Mouse (Mus musculus) CH12.LX (cell line): ENCODE measurements at regions not wholly inside any gene's neighbourhood (a gene's known extent, or its start where the extent isn't known, plus 50 kb on each side); places are given as distances from the start of the nearest gene placed in this dataset.

Experiments
- DNase-seq: peaks from one replicate; pipeline ENCODE4 v3.0.0-alpha.2; 2013; ENCODE audit errors: extremely low read depth
- H3K27ac ChIP-seq: 2 replicates; pipeline ENCODE4 v1.5.1; 2012; ENCODE audit warnings: low read depth, mild to moderate bottlenecking, control low read depth, moderate library complexity; ENCODE audit not compliant: insufficient read depth
- H3K27me3 ChIP-seq: replicated peaks from 2 replicates; pipeline ENCODE3; 2012; ENCODE audit warnings: inconsistent platforms
- H3K36me3 ChIP-seq, 2 experiments: replicated peaks in 1 of 2; 2 replicates each; pipeline versions ENCODE3 to v1.6.1; 2012; ENCODE audit warnings: inconsistent platforms in 1 of 2, low read length in 1 of 2, mild to moderate bottlenecking in 1 of 2, mixed read lengths in 1 of 2, moderate library complexity in 1 of 2; ENCODE audit not compliant: control insufficient read depth in 1 of 2, insufficient read depth in 1 of 2
- H3K4me1 ChIP-seq, 2 experiments: 2 replicates each; pipeline ENCODE4 v1.6.1; 2012; ENCODE audit warnings: inconsistent platforms in 1 of 2, moderate library complexity in 1 of 2; ENCODE audit not compliant: insufficient read depth in 2 of 2, control insufficient read depth in 1 of 2
- H3K4me2 ChIP-seq: 2 replicates; pipeline ENCODE4 v1.6.1; 2012; ENCODE audit warnings: low read depth, mild to moderate bottlenecking, control low read depth; ENCODE audit not compliant: poor library complexity, insufficient read depth, severe bottlenecking
- H3K4me3 ChIP-seq, 3 experiments: fragments of 150-350 bp in 1 of 3; sonication (generic) in 1 of 3; replicated peaks in 1 of 3; 2 replicates each; pipeline versions ENCODE3 to v1.5.1; 2011 to 2012; ENCODE audit warnings: low read depth in 2 of 3, low read length in 2 of 3, mild to moderate bottlenecking in 2 of 3, moderate library complexity in 2 of 3, control low read depth in 1 of 3, improper control_type of control experiment in 1 of 3, inconsistent platforms in 1 of 3, mixed read lengths in 1 of 3; ENCODE audit not compliant: poor library complexity in 1 of 3
- H3K79me2 ChIP-seq: replicated peaks from 2 replicates; pipeline ENCODE4 v1.6.1; 2012; ENCODE audit warnings: mild to moderate bottlenecking, moderate library complexity; ENCODE audit not compliant: control insufficient read depth, poor library complexity, insufficient read depth, severe bottlenecking; ENCODE audit errors: extremely low read depth
- H3K9ac ChIP-seq: 2 replicates; pipeline ENCODE4 v1.6.1; 2012; ENCODE audit warnings: low read depth, mild to moderate bottlenecking, control low read depth, moderate library complexity; ENCODE audit not compliant: insufficient read depth
- H3K9me3 ChIP-seq: replicated peaks from 2 replicates; pipeline ENCODE3; 2012; ENCODE audit warnings: low read length, inconsistent platforms, mixed read lengths
- CHD2 ChIP-seq: IDR thresholded peaks from 2 replicates; pipeline ENCODE4 v1.6.1; 2011; ENCODE audit warnings: low read length, improper control_type of control experiment
- ETS1 ChIP-seq: conservative IDR thresholded peaks from 2 replicates; pipeline ENCODE4 v1.6.1; 2012; ENCODE audit warnings: low read depth, mild to moderate bottlenecking, inconsistent platforms, low read length, improper control_type of control experiment, moderate library complexity
- GABPA ChIP-seq: IDR thresholded peaks from 2 replicates; pipeline ENCODE4 v1.6.1; 2012; ENCODE audit warnings: low read depth, low read length, improper control_type of control experiment, inconsistent platforms; ENCODE audit not compliant: insufficient replicate concordance
- HCFC1 ChIP-seq: IDR thresholded peaks from 2 replicates; pipeline ENCODE4 v1.6.1; 2012; ENCODE audit warnings: low read depth, mild to moderate bottlenecking, inconsistent platforms, low read length, improper control_type of control experiment
- IRF4 ChIP-seq: IDR thresholded peaks from 2 replicates; pipeline ENCODE4 v1.6.1; 2014; ENCODE audit warnings: low read depth, mild to moderate bottlenecking, inconsistent platforms, low read length, improper control_type of control experiment
- JUN ChIP-seq: IDR thresholded peaks from 2 replicates; pipeline ENCODE4 v1.6.1; 2011; ENCODE audit warnings: low read depth, mild to moderate bottlenecking, low read length, improper control_type of control experiment, moderate library complexity; ENCODE audit not compliant: insufficient read depth
- JUND ChIP-seq: conservative IDR thresholded peaks from 2 replicates; pipeline ENCODE4 v1.6.1; 2011; ENCODE audit warnings: low read depth, low read length, improper control_type of control experiment
- MAFK ChIP-seq: IDR thresholded peaks from 2 replicates; pipeline ENCODE4 v1.6.1; 2011; ENCODE audit warnings: low read length, improper control_type of control experiment; ENCODE audit not compliant: insufficient replicate concordance
- MAX ChIP-seq: IDR thresholded peaks from 2 replicates; pipeline ENCODE4 v1.6.1; 2011; ENCODE audit warnings: low read length, improper control_type of control experiment
- MAZ ChIP-seq: IDR thresholded peaks from 2 replicates; pipeline ENCODE4 v1.6.1; 2012; ENCODE audit warnings: low read depth, mild to moderate bottlenecking, inconsistent platforms, low read length, improper control_type of control experiment, moderate library complexity
- MEF2A ChIP-seq: IDR thresholded peaks from 2 replicates; pipeline ENCODE4 v1.6.1; 2014; ENCODE audit warnings: low read depth, mild to moderate bottlenecking, inconsistent platforms, low read length, improper control_type of control experiment, borderline replicate concordance
- MXI1 ChIP-seq: IDR thresholded peaks from 2 replicates; pipeline ENCODE4 v1.6.1; 2011; ENCODE audit warnings: mild to moderate bottlenecking, low read depth, low read length, improper control_type of control experiment
- MYC ChIP-seq: IDR thresholded peaks from 2 replicates; pipeline ENCODE4 v1.6.1; 2011; ENCODE audit warnings: low read depth, mild to moderate bottlenecking, improper control_type of control experiment, low read length
- NELFE ChIP-seq: IDR thresholded peaks from 2 replicates; pipeline ENCODE4 v1.6.1; 2011; ENCODE audit warnings: low read depth, low read length, improper control_type of control experiment
- PAX5 ChIP-seq: IDR thresholded peaks from 2 replicates; pipeline ENCODE4 v1.6.1; 2012; ENCODE audit warnings: low read length, inconsistent platforms, mixed read lengths
- POLR2A ChIP-seq: IDR thresholded peaks from 2 replicates; pipeline ENCODE4 v1.6.1; 2011; ENCODE audit warnings: low read depth, mild to moderate bottlenecking, improper control_type of control experiment, low read length
- RAD21 ChIP-seq: IDR thresholded peaks from 2 replicates; pipeline ENCODE4 v1.6.1; 2011; ENCODE audit warnings: low read depth, mild to moderate bottlenecking, low read length, improper control_type of control experiment, moderate library complexity
- RCOR1 ChIP-seq: conservative IDR thresholded peaks from 2 replicates; pipeline ENCODE4 v1.6.1; 2012; ENCODE audit warnings: low read depth, mild to moderate bottlenecking, inconsistent platforms, low read length, improper control_type of control experiment
- SIN3A ChIP-seq: IDR thresholded peaks from 2 replicates; pipeline ENCODE4 v1.6.1; 2012; ENCODE audit warnings: low read length, improper control_type of control experiment, inconsistent platforms
- SMC3 ChIP-seq: IDR thresholded peaks from 2 replicates; pipeline ENCODE4 v1.6.1; 2011; ENCODE audit warnings: low read depth, low read length, improper control_type of control experiment
- TCF12 ChIP-seq: IDR thresholded peaks from 2 replicates; pipeline ENCODE4 v1.6.1; 2014; ENCODE audit warnings: low read depth, mild to moderate bottlenecking, inconsistent platforms, low read length, improper control_type of control experiment
- UBTF ChIP-seq: IDR thresholded peaks from 2 replicates; pipeline ENCODE4 v1.6.1; 2012; ENCODE audit warnings: low read depth, mild to moderate bottlenecking, inconsistent platforms, low read length, improper control_type of control experiment, moderate library complexity
- USF1 ChIP-seq: IDR thresholded peaks from 2 replicates; pipeline ENCODE4 v1.6.1; 2014; ENCODE audit warnings: low read depth, mild to moderate bottlenecking, inconsistent platforms, low read length, improper control_type of control experiment
- USF2 ChIP-seq: conservative IDR thresholded peaks from 2 replicates; pipeline ENCODE4 v1.6.1; 2011; ENCODE audit warnings: low read depth, low read length, improper control_type of control experiment
- ZC3H11A ChIP-seq: IDR thresholded peaks from 2 replicates; pipeline ENCODE4 v1.6.1; 2012; ENCODE audit warnings: low read depth, mild to moderate bottlenecking, inconsistent platforms, low read length, improper control_type of control experiment
- ZKSCAN1 ChIP-seq: IDR thresholded peaks from 2 replicates; pipeline ENCODE4 v1.6.1; 2012; ENCODE audit warnings: low read depth, inconsistent platforms, low read length, improper control_type of control experiment, borderline replicate concordance
- ZMIZ1 ChIP-seq: IDR thresholded peaks from 2 replicates; pipeline ENCODE4 v1.6.1; 2012; ENCODE audit warnings: low read depth, mild to moderate bottlenecking, inconsistent platforms, low read length, improper control_type of control experiment
- dilution Hi-C: fragments of 300-500 bp; cut with MboI; formaldehyde crosslinking; loops from 2 replicates; pipeline ENCODE4 v1.14.3; 2020; ENCODE audit warnings: low sequenced_read_pairs; ENCODE audit not compliant: extremely low pct_unique_long_range_greater_than_20kb, extremely low pct_ligation_motif_present
- in situ Hi-C: fragments of 300-500 bp; cut with MboI; formaldehyde crosslinking; loops from 3 replicates; pipeline ENCODE4 v1.14.3; 2019; ENCODE audit warnings: low sequenced_read_pairs, low pct_ligation_motif_present, low pct_unique_long_range_greater_than_20kb, mixed read lengths

- in situ Hi-C loops: no loop called here
- TF ChIP-seq MAX (no peak), RAD21 (no peak), CHD2 (no peak), UBTF (no peak), USF2 (no peak), RCOR1 (no peak), USF1 (no peak), POLR2A (no peak), GABPA (no peak), IRF4 (no peak), JUND (no peak), PAX5 (no peak), MYC (no peak), ZMIZ1 (no peak), MXI1 (no peak), HCFC1 (no peak), NELFE (no peak), ZKSCAN1 (no peak), ETS1 (no peak), SIN3A (no peak)
- TF ChIP-seq, all 38 proteins: peak for 0
- dilution Hi-C loops: no loop called here
- Histone ChIP-seq H3K27ac (no peak overlapping the region), H3K4me1 (peaks cover 0 to 4% of the 10 kb centered on the region in 2 experiments; a peak in 2 of 4 replicates), H3K27me3 (no peaks in the 10 kb centered on the region), H3K36me3 (no peaks in the 10 kb centered on the region), H3K9ac (no peak overlapping the region), H3K79me2 (no peaks in the 10 kb centered on the region), H3K4me3 (no peak overlapping the region), H3K9me3 (no peaks in the 10 kb centered on the region), H3K4me2 (no peak overlapping the region)
- DNase-seq: no peak
Observed at GRCm38 (mm10) chr6:66287607-66288006, 247.6 kb upstream of the Mad2l1 start.

GRCm38 (mm10) chr6:66289196-66289595 lies 246.0 kb upstream of the Mad2l1 start:
- Histone ChIP-seq H3K27me3 (no peaks in the 10 kb centered on the region), H3K27ac (no peak overlapping the region), H3K4me3 (no peak overlapping the region), H3K9ac (no peak overlapping the region), H3K36me3 (no peaks in the 10 kb centered on the region), H3K9me3 (no peaks in the 10 kb centered on the region), H3K4me1 (peaks cover 0 to 4% of the 10 kb centered on the region in 2 experiments; a peak in 2 of 4 replicates), H3K79me2 (no peaks in the 10 kb centered on the region), H3K4me2 (no peak overlapping the region)
- no peak for TF ChIP-seq MEF2A
- no peak for TF ChIP-seq SMC3
- no peak for TF ChIP-seq MAFK
- no peak for TF ChIP-seq JUN
- no peak for TF ChIP-seq NELFE
- no peak for TF ChIP-seq ZMIZ1
- TF ChIP-seq MYC: no peak
- no peak for TF ChIP-seq SIN3A
- TF ChIP-seq MAZ: no peak
- TF ChIP-seq PAX5: no peak
- no peak for TF ChIP-seq GABPA
- TF ChIP-seq ZC3H11A: no peak
- TF ChIP-seq POLR2A: no peak
- TF ChIP-seq MAX: no peak
- TF ChIP-seq CHD2: no peak
- TF ChIP-seq TCF12: no peak
- in situ Hi-C loops (no loop called here), dilution Hi-C loops (no loop called here)
- DNase-seq: no peak
